Mouse (Mus musculus) layer of hippocampus, adult 8-10 months (tissue): ENCODE measurements at regions not wholly inside any gene's neighbourhood (a gene's known extent, or its start where the extent isn't known, plus 50 kb on each side); places are given as distances from the start of the nearest gene placed in this dataset.

Experiments
- DNase-seq, 2 experiments: peaks; one replicate each; pipeline ENCODE4 v3.0.0; 2022; ENCODE audit warnings: low spot score in 2 of 2

- DNase-seq, result no peak
Measured at GRCm38 (mm10) chr2:45252321-45252720, 135.1 kb upstream of the Zeb2 start.

- DNase-seq, result no peak
Measured at GRCm38 (mm10) chr2:45249658-45250057, 132.5 kb upstream of the Zeb2 start.

- no peak for DNase-seq
Measured at GRCm38 (mm10) chr2:45246061-45246945, 129.1 kb upstream of the Zeb2 start.

GRCm38 (mm10) chr2:45245506-45245905 is 128.3 kb upstream of the Zeb2 start:
- no peak for DNase-seq

- DNase-seq, result no peak
Measured at GRCm38 (mm10) chr2:45244491-45244890, 127.3 kb upstream of the Zeb2 start.

- no peak for DNase-seq
Measured at GRCm38 (mm10) chr2:45239501-45240292, 122.5 kb upstream of the Zeb2 start.

- no peak for DNase-seq
Measured at GRCm38 (mm10) chr2:45239001-45239400, 121.8 kb upstream of the Zeb2 start.

- DNase-seq, result no peak
Measured at GRCm38 (mm10) chr2:45236168-45236700, 119.0 kb upstream of the Zeb2 start.

- DNase-seq, result no peak
Measured at GRCm38 (mm10) chr2:45234148-45234547, 117.0 kb upstream of the Zeb2 start.

- no peak for DNase-seq
Measured at GRCm38 (mm10) chr2:45230351-45231209, 113.4 kb upstream of the Zeb2 start.

GRCm38 (mm10) chr2:45229501-45229900 is 112.3 kb upstream of the Zeb2 start:
- no peak for DNase-seq

GRCm38 (mm10) chr2:45227276-45227944 is 110.2 kb upstream of the Zeb2 start:
- DNase-seq, result no peak

- DNase-seq, result no peak
Measured at GRCm38 (mm10) chr2:45226045-45226370, 108.8 kb upstream of the Zeb2 start.

- no peak for DNase-seq
Measured at GRCm38 (mm10) chr2:45225364-45226044, 108.3 kb upstream of the Zeb2 start.

GRCm38 (mm10) chr2:45222213-45222612 is 105.0 kb upstream of the Zeb2 start:
- no peak for DNase-seq

- DNase-seq, result no peak
Measured at GRCm38 (mm10) chr2:45219851-45220250, 102.7 kb upstream of the Zeb2 start.

GRCm38 (mm10) chr2:45212833-45213232 is 95.6 kb upstream of the Zeb2 start:
- DNase-seq, result no peak

- DNase-seq, result no peak
Measured at GRCm38 (mm10) chr2:45208526-45208925, 91.3 kb upstream of the Zeb2 start.

GRCm38 (mm10) chr2:45205756-45206155 is 88.6 kb upstream of the Zeb2 start:
- DNase-seq, result no peak

GRCm38 (mm10) chr2:45205211-45205610 is 88.0 kb upstream of the Zeb2 start:
- no peak for DNase-seq
